Mouse (Mus musculus) liver, postnatal 0 days (tissue): Measurements from ENCODE around the gene Ube4b. TPM values are rescaled to one million over a fixed set of nuclear protein-coding genes. Genes with fewer than 3 reads are reported as not detected.

Experiments
- ATAC-seq: fragments of 200-750 bp; cut with Nextera tagmentation; 2 replicates; pipeline ENCODE4 v1.8.0; 2017; ENCODE audit warnings: mild to moderate bottlenecking, moderate library complexity
- DNase-seq: peaks from one replicate; pipeline ENCODE4 v3.0.0-alpha.2; 2016
- H3K27ac ChIP-seq: fragments of 300-500 bp; sonication (generic); 2 replicates; pipeline ENCODE4 v1.5.1; 2014; ENCODE audit warnings: antibody characterized with exemption, moderate library complexity, mild to moderate bottlenecking, low read depth
- H3K27me3 ChIP-seq: fragments of 300-500 bp; sonication (generic); 2 replicates; pipeline ENCODE4 v1.6.1; 2014; ENCODE audit warnings: low read length, control low read depth, mixed read lengths; ENCODE audit not compliant: insufficient read depth
- H3K36me3 ChIP-seq: fragments of 300-500 bp; sonication (generic); replicated peaks from 2 replicates; pipeline ENCODE4 v1.6.1; 2014; ENCODE audit warnings: mild to moderate bottlenecking, control low read depth, low read length, moderate library complexity, mixed read lengths; ENCODE audit not compliant: insufficient read depth
- H3K4me1 ChIP-seq: fragments of 300-500 bp; sonication (generic); 2 replicates; pipeline ENCODE4 v1.6.1; 2014; ENCODE audit warnings: antibody characterized with exemption, mild to moderate bottlenecking, control low read depth; ENCODE audit not compliant: insufficient read depth
- H3K4me2 ChIP-seq: fragments of 300-500 bp; sonication (generic); 2 replicates; pipeline ENCODE4 v1.6.1; 2014; ENCODE audit warnings: low read depth, mild to moderate bottlenecking, low read length, moderate library complexity, mixed read lengths
- H3K4me3 ChIP-seq: fragments of 300-500 bp; sonication (generic); 2 replicates; pipeline ENCODE4 v1.5.1; 2014; ENCODE audit warnings: low read depth, low read length
- H3K9ac ChIP-seq: fragments of 300-500 bp; sonication (generic); replicated peaks from 2 replicates; pipeline ENCODE4 v1.6.1; 2014; ENCODE audit warnings: mild to moderate bottlenecking, moderate library complexity
- H3K9me3 ChIP-seq: fragments of 300-500 bp; sonication (generic); 2 replicates; pipeline ENCODE4 v1.6.1; 2016; ENCODE audit warnings: mild to moderate bottlenecking, control low read depth, low read length, mixed read lengths
- CTCF ChIP-seq: sonication (generic); IDR thresholded peaks from 2 replicates; pipeline ENCODE4 v1.5.1; 2016; ENCODE audit warnings: antibody characterized with exemption, low read depth
- EP300 ChIP-seq: IDR thresholded peaks from 2 replicates; pipeline ENCODE4 v1.6.1; 2016; ENCODE audit warnings: antibody characterized with exemption, low read depth, mild to moderate bottlenecking
- WGBS: fragments of 180-500 bp; shearing (Covaris S2); extraction: QIAGEN DNeasy Blood & Tissue Kit; methylation state at CpG from one replicate; pipeline ENCODE4 v1.1.7; 2014; ENCODE audit not compliant: insufficient replicate concordance; 5-methylcytosine and 5-hydroxymethylcytosine counted together
- polyA plus RNA-seq: library from polyadenylated mRNA; unstranded; fragments of >200 nt; fragmentation: Nextera tagmentation; extraction: Ambion mirVana; gene quantifications from 2 replicates; pipeline ENCODE4 v1.2.1, GENCODE M21; 2015

Ube4b gene
- polyA plus RNA-seq, 1 experiment from 2014 or later: 11.9 TPM

DNA sequence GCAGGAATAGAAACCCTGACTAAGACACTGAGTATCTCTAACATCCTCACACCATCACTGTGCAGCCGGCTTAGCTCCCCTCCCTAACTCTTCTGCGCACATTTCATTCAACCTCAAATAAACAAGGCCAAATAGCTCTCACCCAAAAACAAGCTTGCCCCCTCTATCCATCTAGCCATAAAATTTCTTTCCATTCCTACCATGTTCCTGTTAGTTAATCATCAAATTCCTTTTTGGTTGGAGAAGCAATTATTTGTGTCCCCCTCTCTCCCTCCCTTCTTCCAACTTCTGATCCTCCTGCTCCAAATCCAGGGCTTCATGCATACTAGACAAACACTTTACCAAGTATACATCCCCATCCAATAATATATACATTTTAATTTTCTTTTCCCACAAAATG, 130.0 kb downstream of the Ube4b start:
- TF ChIP-seq EP300: no peak
- TF ChIP-seq CTCF: no peak
- DNase-seq (no peak), ATAC-seq (no peak)
- H3K9me3 ChIP-seq: no peaks in the 10 kb centered on the region
- H3K4me2 ChIP-seq: no peak overlapping the region
- H3K27ac ChIP-seq: no peak overlapping the region
- WGBS: 90% methylated on average over 2 of the region's 2 CpGs
- H3K27me3 ChIP-seq: no peaks in the 10 kb centered on the region
- H3K36me3 ChIP-seq: no peaks in the 10 kb centered on the region
- no peak overlapping the region for H3K9ac ChIP-seq
- H3K4me1 ChIP-seq: peaks cover 1% of the 10 kb centered on the region
- H3K4me3 ChIP-seq: no peak overlapping the region

GRCm38 (mm10) chr4:149292984-149293383, 133.6 kb downstream of the Ube4b start:
- DNase-seq (no peak), ATAC-seq (no peak)
- H3K27ac ChIP-seq: no peak overlapping the region
- no peaks in the 10 kb centered on the region for H3K9me3 ChIP-seq
- H3K27me3 ChIP-seq: no peaks in the 10 kb centered on the region
- H3K36me3 ChIP-seq: no peaks in the 10 kb centered on the region; the same call in 1 of the 2 replicates
- no peak for TF ChIP-seq EP300
- no peak overlapping the region for H3K4me2 ChIP-seq
- no peak overlapping the region for H3K4me3 ChIP-seq
- no peaks in the 10 kb centered on the region for H3K4me1 ChIP-seq
- H3K9ac ChIP-seq: no peak overlapping the region
- WGBS: 59% methylated on average over 5 of the region's 5 CpGs

- TF ChIP-seq EP300: no peak
- TF ChIP-seq CTCF: no peak
- Histone ChIP-seq H3K27ac (no peak overlapping the region), H3K9ac (no peak overlapping the region), H3K36me3 (no peaks in the 10 kb centered on the region; the same call in 1 of the 2 replicates), H3K27me3 (no peaks in the 10 kb centered on the region), H3K4me2 (no peak overlapping the region), H3K4me3 (no peak overlapping the region), H3K4me1 (peaks cover 8% of the 10 kb centered on the region; the same call in 1 of the 2 replicates), H3K9me3 (no peaks in the 10 kb centered on the region)
- 72% methylated on average over 9 of the region's 9 CpGs for WGBS
- DNase-seq: no peak
- no peak for ATAC-seq
Observed at GRCm38 (mm10) chr4:149291061-149291460, 135.5 kb downstream of the Ube4b start.

DNA sequence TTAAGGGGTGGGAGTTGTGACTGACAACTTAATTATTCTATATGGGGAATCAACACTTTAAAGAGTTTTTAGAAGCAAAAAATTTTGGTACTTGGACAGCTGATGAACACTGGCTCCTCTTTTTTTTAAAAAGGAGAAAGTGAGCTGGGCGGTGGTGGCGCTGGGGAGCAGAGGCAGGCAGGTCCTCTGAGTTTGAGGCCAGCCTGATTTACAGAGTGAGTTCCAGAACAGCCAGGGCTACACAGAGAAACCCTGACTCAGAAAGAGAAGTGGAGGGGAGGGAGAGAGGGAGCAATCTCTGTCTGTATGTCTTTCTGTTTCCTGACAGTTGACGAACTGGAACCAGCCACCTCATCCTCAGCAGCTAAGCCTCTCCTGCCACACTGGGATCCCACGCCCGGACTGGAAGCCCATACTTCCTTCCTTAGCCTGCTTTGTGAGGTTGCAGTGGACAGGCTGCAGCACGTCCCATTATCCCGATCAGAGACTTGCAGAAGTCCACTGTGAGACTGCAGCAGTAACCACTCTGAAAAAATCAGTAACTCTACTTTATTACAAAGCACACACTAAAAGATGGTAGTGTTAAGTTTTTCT, 136.3 kb downstream of the Ube4b start:
- Histone ChIP-seq H3K4me2 (no peak overlapping the region), H3K36me3 (no peaks in the 10 kb centered on the region; the same call in 1 of the 2 replicates), H3K4me3 (no peak overlapping the region), H3K4me1 (peaks cover 8% of the 10 kb centered on the region; the same call in 1 of the 2 replicates), H3K27ac (no peak overlapping the region), H3K27me3 (no peaks in the 10 kb centered on the region), H3K9ac (no peak overlapping the region), H3K9me3 (no peaks in the 10 kb centered on the region)
- 57% methylated on average over 7 of the region's 7 CpGs for WGBS
- no peak for DNase-seq
- TF ChIP-seq CTCF (no peak), EP300 (no peak)
- ATAC-seq: no peak

DNA sequence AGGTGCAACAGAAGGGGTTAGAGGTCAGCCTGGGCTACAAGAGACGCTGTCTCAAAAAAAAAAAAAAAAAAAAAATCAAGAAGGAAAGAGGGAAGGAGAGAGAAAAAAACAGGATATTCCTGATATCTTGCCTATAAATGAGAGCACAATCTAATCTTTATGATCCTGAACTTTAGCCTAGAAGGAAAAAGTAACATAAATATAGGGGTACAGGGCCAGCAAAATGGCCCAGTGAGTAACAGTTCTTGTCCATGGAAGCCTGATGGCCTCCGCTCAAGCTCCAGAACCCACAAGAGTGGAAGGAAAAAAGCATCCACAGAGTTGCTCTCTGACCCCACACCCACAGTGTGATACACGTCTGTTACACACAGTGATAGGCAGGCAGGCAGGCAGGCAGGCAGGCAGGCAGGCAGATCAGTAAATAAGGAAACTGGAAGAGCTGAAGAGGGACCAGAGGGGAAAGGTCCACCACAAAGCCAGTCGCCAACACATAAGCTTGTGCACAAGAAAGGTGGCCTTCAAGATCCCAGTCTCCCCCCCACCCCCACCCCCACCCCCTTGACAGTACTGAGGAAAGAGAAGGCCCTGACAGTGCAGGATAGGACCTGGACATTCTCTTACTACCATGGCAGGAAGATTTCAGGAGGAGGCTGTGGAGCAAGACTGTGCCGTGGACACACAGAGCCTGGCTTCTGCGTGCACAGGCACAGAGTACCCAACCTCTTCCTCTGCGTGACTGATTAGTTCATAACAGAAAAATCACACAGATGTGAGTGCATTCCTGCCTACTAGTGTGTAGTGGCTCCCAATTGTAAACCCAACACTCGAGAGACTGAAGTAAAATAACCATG, 140.0 kb downstream of the Ube4b start:
- no peak overlapping the region for H3K4me3 ChIP-seq
- H3K4me1 ChIP-seq: peaks cover 17% of the 10 kb centered on the region
- ATAC-seq (no peak), DNase-seq (no peak)
- TF ChIP-seq CTCF (no peak), EP300 (no peak)
- no peak overlapping the region for H3K4me2 ChIP-seq
- H3K36me3 ChIP-seq: no peaks in the 10 kb centered on the region; the same call in 1 of the 2 replicates
- no peak overlapping the region for H3K9ac ChIP-seq
- WGBS: 66% methylated on average over 8 of the region's 8 CpGs
- no peaks in the 10 kb centered on the region for H3K9me3 ChIP-seq
- peak overlapping the region; percentile 40; the same call in 1 of the 2 replicates for H3K27ac ChIP-seq
- no peaks in the 10 kb centered on the region for H3K27me3 ChIP-seq

DNA sequence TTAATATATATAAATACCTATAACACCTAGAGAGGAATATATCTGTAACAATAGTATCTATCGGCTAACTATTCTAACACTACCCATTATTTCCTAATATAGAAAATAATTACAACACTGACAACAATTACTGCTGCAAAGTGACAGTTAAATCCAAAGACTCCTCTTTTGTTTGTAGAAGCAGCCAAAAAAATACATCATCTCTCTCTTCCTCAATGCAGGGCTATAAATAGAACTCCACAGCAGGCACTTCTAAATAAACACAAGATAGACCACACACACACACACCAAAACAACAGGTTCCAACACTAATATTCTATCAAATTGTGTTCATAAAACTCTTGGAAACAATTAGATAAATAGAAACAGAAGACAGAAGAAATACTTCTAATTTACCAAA, 140.9 kb downstream of the Ube4b start:
- Histone ChIP-seq H3K4me2 (no peak overlapping the region), H3K9ac (no peak overlapping the region), H3K36me3 (no peaks in the 10 kb centered on the region; the same call in 1 of the 2 replicates), H3K4me1 (peaks cover 17% of the 10 kb centered on the region), H3K27me3 (no peaks in the 10 kb centered on the region), H3K27ac (no peak overlapping the region), H3K9me3 (no peaks in the 10 kb centered on the region), H3K4me3 (no peak overlapping the region)
- no peak for DNase-seq
- TF ChIP-seq CTCF: no peak
- no peak for TF ChIP-seq EP300
- ATAC-seq: no peak
- WGBS: 84% methylated on average over 1 of the region's 1 CpGs
